Mouse (Mus musculus) small intestine, adult 2 months (tissue): ENCODE measurements around the gene Col6a1. TPM values are rescaled to one million over a fixed set of nuclear protein-coding genes. Genes with fewer than 3 reads are reported as not detected.

Experiments used
- H3K27ac ChIP-seq: fragments of 200-500 bp; 2 replicates; pipeline ENCODE4 v1.5.1; 2012; ENCODE audit warnings: low read depth, low read length, control low read depth, inconsistent platforms; ENCODE audit not compliant: insufficient read depth
- H3K27me3 ChIP-seq: fragments of 200-500 bp; 2 replicates; pipeline ENCODE4 v1.6.1; 2012; ENCODE audit warnings: mild to moderate bottlenecking, moderate library complexity, low read length, inconsistent platforms; ENCODE audit not compliant: control insufficient read depth, insufficient read depth
- H3K36me3 ChIP-seq: fragments of 200-500 bp; 2 replicates; pipeline ENCODE4 v1.6.1; 2012; ENCODE audit warnings: mild to moderate bottlenecking, low read length, control low read depth, inconsistent platforms; ENCODE audit not compliant: control insufficient read depth, insufficient read depth
- H3K4me1 ChIP-seq: fragments of 200-500 bp; 2 replicates; pipeline ENCODE4 v1.6.1; 2012; ENCODE audit warnings: low read length, inconsistent platforms, mixed read lengths; ENCODE audit not compliant: control insufficient read depth, insufficient read depth, insufficient read length
- H3K4me3 ChIP-seq: fragments of 200-500 bp; 2 replicates; pipeline ENCODE4 v1.5.1; 2012; ENCODE audit warnings: low read depth, mild to moderate bottlenecking, control low read depth, inconsistent platforms, low read length, moderate library complexity
- CTCF ChIP-seq: fragments of 200-500 bp; IDR thresholded peaks from 2 replicates; pipeline ENCODE4 v1.5.1; 2012; ENCODE audit warnings: low read depth, mild to moderate bottlenecking, control low read depth, inconsistent platforms, low read length, moderate library complexity, mixed read lengths; ENCODE audit not compliant: insufficient replicate concordance, insufficient read length; ENCODE audit errors: extremely low read depth
- POLR2A ChIP-seq: fragments of 200-500 bp; IDR thresholded peaks from 2 replicates; pipeline ENCODE4 v1.6.1; 2012; ENCODE audit warnings: low read depth, mild to moderate bottlenecking, control low read depth, inconsistent platforms, low read length, moderate library complexity
- WGBS: fragments of 180-500 bp; shearing (Covaris S2); methylation state at CpG from one replicate; pipeline ENCODE4 v1.1.7; 2018; 5-methylcytosine and 5-hydroxymethylcytosine counted together
- polyA plus RNA-seq: library from polyadenylated mRNA; depleted of rRNA; stranded (reverse); fragments of >200 nt; gene quantifications from 2 replicates; pipeline ENCODE4 v1.2.3, GENCODE M21; 2012

Gene Col6a1
- polyA plus RNA-seq, 1 experiment, result 106 TPM

- peak overlapping the region; percentile 79 for H3K27ac ChIP-seq
Observed at GRCm38 (mm10) chr10:76725097-76725496, 871 bp downstream of the Col6a1 start.

GRCm38 (mm10) chr10:76724231-76724736 lies 1.7 kb downstream of the Col6a1 start:
- H3K36me3 ChIP-seq, result no peaks in the 10 kb centered on the region
- no peaks in the 10 kb centered on the region for H3K27me3 ChIP-seq
- peaks cover 2% of the 10 kb centered on the region; the same call in 1 of the 2 replicates for H3K4me1 ChIP-seq
- TF ChIP-seq CTCF (no peak), POLR2A (no peak)
- WGBS, result 28% methylated on average over 5 of the region's 5 CpGs
- 0 out of 2 replicates have a peak overlapping the region, but pooled peaks have one; percentile 8 for H3K27ac ChIP-seq
- H3K4me3 ChIP-seq, result peak overlapping the region; percentile 74

More at GRCm38 (mm10) chr10:76725097-76725496, 871 bp downstream of the Col6a1 start:
- Histone ChIP-seq H3K27me3 (no peaks in the 10 kb centered on the region), H3K4me1 (peaks cover 2% of the 10 kb centered on the region; the same call in 1 of the 2 replicates), H3K4me3 (peak overlapping the region; percentile 74), H3K36me3 (no peaks in the 10 kb centered on the region)
- TF ChIP-seq POLR2A (no peak), CTCF (no peak)
- WGBS, result 78% methylated on average over 2 of the region's 2 CpGs

- no peaks in the 10 kb centered on the region for H3K27me3 ChIP-seq
- peaks cover 2% of the 10 kb centered on the region; the same call in 1 of the 2 replicates for H3K4me1 ChIP-seq
- TF ChIP-seq CTCF (no peak), POLR2A (no peak)
- no peak overlapping the region for H3K4me3 ChIP-seq
- no peak overlapping the region for H3K27ac ChIP-seq
- no peaks in the 10 kb centered on the region for H3K36me3 ChIP-seq
- WGBS, result 78% methylated on average over 18 of the region's 18 CpGs
Observed at GRCm38 (mm10) chr10:76722751-76723450, 3.1 kb downstream of the Col6a1 start.

- Histone ChIP-seq H3K4me3 (no peak overlapping the region), H3K27me3 (no peaks in the 10 kb centered on the region), H3K4me1 (peaks cover 2% of the 10 kb centered on the region; the same call in 1 of the 2 replicates), H3K27ac (no peak overlapping the region), H3K36me3 (no peaks in the 10 kb centered on the region)
- 88% methylated on average over 6 of the region's 6 CpGs for WGBS
- TF ChIP-seq CTCF (no peak), POLR2A (no peak)
Observed at GRCm38 (mm10) chr10:76721746-76722145, 4.2 kb downstream of the Col6a1 start.

- Histone ChIP-seq H3K27ac (no peak overlapping the region), H3K36me3 (no peaks in the 10 kb centered on the region)
- TF ChIP-seq POLR2A (no peak), CTCF (no peak)
Observed at GRCm38 (mm10) chr10:76721216-76721615, 4.8 kb downstream of the Col6a1 start.

GRCm38 (mm10) chr10:76717631-76718030 lies 8.3 kb downstream of the Col6a1 start:
- WGBS, result 78% methylated on average over 4 of the region's 4 CpGs
- Histone ChIP-seq H3K27ac (no peak overlapping the region), H3K4me1 (no peaks in the 10 kb centered on the region), H3K4me3 (no peak overlapping the region), H3K27me3 (no peaks in the 10 kb centered on the region), H3K36me3 (no peaks in the 10 kb centered on the region; the same call in 1 of the 2 replicates)
- TF ChIP-seq CTCF (no peak), POLR2A (no peak)

More at GRCm38 (mm10) chr10:76721216-76721615, 4.8 kb downstream of the Col6a1 start:
- H3K27me3 ChIP-seq, result no peaks in the 10 kb centered on the region
- WGBS, result 80% methylated on average over 11 of the region's 11 CpGs
- H3K4me1 ChIP-seq, result peaks cover 2% of the 10 kb centered on the region; the same call in 1 of the 2 replicates
- H3K4me3 ChIP-seq, result no peak overlapping the region

- no peak for TF ChIP-seq CTCF
- no peak for TF ChIP-seq POLR2A
- Histone ChIP-seq H3K27ac (no peak overlapping the region), H3K4me1 (no peaks in the 10 kb centered on the region), H3K27me3 (no peaks in the 10 kb centered on the region), H3K36me3 (no peaks in the 10 kb centered on the region; the same call in 1 of the 2 replicates), H3K4me3 (no peak overlapping the region)
- WGBS, result 84% methylated on average over 7 of the region's 7 CpGs
Observed at GRCm38 (mm10) chr10:76717026-76717425, 8.9 kb downstream of the Col6a1 start.
